Mouse (Mus musculus) liver, embryonic 14.5 days (tissue): ENCODE results near the gene Man2a1. TPM values are rescaled to one million over a fixed set of nuclear protein-coding genes. Genes with fewer than 3 reads are reported as not detected.
"Not testable (repeated sequence)": the region's sequence is repeated elsewhere in the genome, so short reads cannot be mapped to it uniquely, and the experiment has no call there.

ENCODE experiments used
- ATAC-seq: fragments of 200-750 bp; cut with Nextera tagmentation; 2 replicates; pipeline ENCODE4 v1.8.0; 2017; ENCODE audit warnings: moderate number of reproducible peaks, mild to moderate bottlenecking, moderate library complexity; ENCODE audit not compliant: insufficient read depth
- DNase-seq, 3 experiments: peaks; one replicate each; pipeline ENCODE4 v3.0.0-alpha.2; 2012 to 2013; ENCODE audit warnings: low read depth in 3 of 3, low spot score in 3 of 3
- H3K27ac ChIP-seq: fragments of 300-500 bp; sonication (generic); 2 replicates; pipeline ENCODE4 v1.5.1; 2014; ENCODE audit warnings: moderate library complexity, mild to moderate bottlenecking, control low read depth, inconsistent platforms
- H3K27me3 ChIP-seq: fragments of 300-500 bp; sonication (generic); 2 replicates; pipeline ENCODE4 v1.6.1; 2014; ENCODE audit warnings: mild to moderate bottlenecking, low read length, moderate library complexity; ENCODE audit not compliant: control insufficient read depth, insufficient read depth
- H3K36me3 ChIP-seq: fragments of 300-500 bp; sonication (generic); replicated peaks from 2 replicates; pipeline ENCODE4 v1.6.1; 2014; ENCODE audit warnings: low read depth; ENCODE audit not compliant: control insufficient read depth, insufficient read depth
- H3K4me1 ChIP-seq, 2 experiments: fragments of 200-500 bp in 1 of 2; fragments of 300-500 bp in 1 of 2; sonication (generic) in 1 of 2; replicated peaks; 2 replicates each; pipeline ENCODE4 v1.6.1; 2012 to 2014; ENCODE audit warnings: antibody characterized with exemption in 1 of 2, inconsistent platforms in 1 of 2, low read length in 1 of 2; ENCODE audit not compliant: control insufficient read depth in 2 of 2, insufficient read depth in 2 of 2
- H3K4me2 ChIP-seq: fragments of 300-500 bp; sonication (generic); 2 replicates; pipeline ENCODE4 v1.6.1; 2014; ENCODE audit warnings: low read depth, mild to moderate bottlenecking, control low read depth, moderate library complexity
- H3K4me3 ChIP-seq, 2 experiments: fragments of 200-500 bp in 1 of 2; fragments of 300-500 bp in 1 of 2; sonication (generic) in 1 of 2; 2 replicates each; pipeline ENCODE4 v1.5.1; 2012 to 2014; ENCODE audit warnings: low read depth in 2 of 2, low read length in 2 of 2, mild to moderate bottlenecking in 2 of 2, control low read depth in 1 of 2, inconsistent platforms in 1 of 2, moderate library complexity in 1 of 2; ENCODE audit not compliant: insufficient read depth in 1 of 2
- H3K9ac ChIP-seq: fragments of 300-500 bp; sonication (generic); replicated peaks from 2 replicates; pipeline ENCODE4 v1.6.1; 2014; ENCODE audit warnings: mild to moderate bottlenecking, control low read depth, moderate library complexity
- H3K9me3 ChIP-seq: fragments of 300-500 bp; sonication (generic); 2 replicates; pipeline ENCODE4 v1.6.1; 2016; ENCODE audit warnings: low read length, mixed read lengths; ENCODE audit not compliant: control insufficient read depth
- CTCF ChIP-seq: IDR thresholded peaks from 2 replicates; pipeline ENCODE4 v1.5.1; 2016; ENCODE audit warnings: antibody characterized with exemption, low read depth, control low read depth
- EP300 ChIP-seq: IDR thresholded peaks from 2 replicates; pipeline ENCODE4 v1.6.1; 2016; ENCODE audit warnings: antibody characterized with exemption, low read depth
- WGBS: fragments of 180-500 bp; shearing (Covaris S2); extraction: QIAGEN DNeasy Blood & Tissue Kit; methylation state at CpG from one replicate; pipeline ENCODE4 v1.1.7; 2014; ENCODE audit not compliant: insufficient replicate concordance; 5-methylcytosine and 5-hydroxymethylcytosine counted together
- polyA plus RNA-seq, 2 experiments: library from polyadenylated mRNA; depleted of rRNA in 1 of 2; stranded (reverse) in 1 of 2; unstranded in 1 of 2; fragments of >200 nt; fragmentation: Nextera tagmentation in 1 of 2; extraction: Ambion mirVana in 1 of 2; gene quantifications; 2 replicates each; pipeline versions ENCODE4 v1.2.1 to v1.2.3; 2012 to 2014

Man2a1 gene
- polyA plus RNA-seq, 2 experiments = 3.2 to 9.1 TPM

DNA sequence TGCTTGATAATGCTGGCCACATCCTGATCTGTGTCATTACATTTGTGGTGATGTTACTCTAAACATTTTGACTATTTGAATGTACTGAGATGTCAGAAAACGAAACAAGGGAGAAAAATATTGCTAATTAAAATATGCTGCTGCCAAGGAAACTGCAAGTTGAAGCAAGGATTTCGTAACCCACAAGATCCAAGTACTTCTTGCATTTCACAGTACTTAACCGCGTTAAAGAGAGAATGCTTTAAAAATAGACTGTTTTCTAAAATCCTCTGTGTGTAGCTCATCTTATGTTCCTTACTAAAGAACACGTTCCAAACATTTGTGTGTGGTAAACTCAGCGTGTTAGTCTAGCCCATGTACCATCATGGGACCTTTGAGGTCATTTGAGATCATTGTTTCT, 153.0 kb downstream of the Man2a1 start:
- no peak for DNase-seq
- no peaks in the 10 kb centered on the region for H3K9me3 ChIP-seq
- no peaks in the 10 kb centered on the region for H3K27me3 ChIP-seq
- no peaks in the 10 kb centered on the region for H3K4me1 ChIP-seq
- 58% methylated on average over 6 of the region's 6 CpGs for WGBS
- no peak overlapping the region for H3K27ac ChIP-seq
- no peak overlapping the region for H3K4me3 ChIP-seq
- H3K9ac ChIP-seq = no peak overlapping the region
- TF ChIP-seq CTCF (no peak), EP300 (no peak)
- H3K4me2 ChIP-seq = no peak overlapping the region
- no peak for ATAC-seq
- no peaks in the 10 kb centered on the region for H3K36me3 ChIP-seq

DNA sequence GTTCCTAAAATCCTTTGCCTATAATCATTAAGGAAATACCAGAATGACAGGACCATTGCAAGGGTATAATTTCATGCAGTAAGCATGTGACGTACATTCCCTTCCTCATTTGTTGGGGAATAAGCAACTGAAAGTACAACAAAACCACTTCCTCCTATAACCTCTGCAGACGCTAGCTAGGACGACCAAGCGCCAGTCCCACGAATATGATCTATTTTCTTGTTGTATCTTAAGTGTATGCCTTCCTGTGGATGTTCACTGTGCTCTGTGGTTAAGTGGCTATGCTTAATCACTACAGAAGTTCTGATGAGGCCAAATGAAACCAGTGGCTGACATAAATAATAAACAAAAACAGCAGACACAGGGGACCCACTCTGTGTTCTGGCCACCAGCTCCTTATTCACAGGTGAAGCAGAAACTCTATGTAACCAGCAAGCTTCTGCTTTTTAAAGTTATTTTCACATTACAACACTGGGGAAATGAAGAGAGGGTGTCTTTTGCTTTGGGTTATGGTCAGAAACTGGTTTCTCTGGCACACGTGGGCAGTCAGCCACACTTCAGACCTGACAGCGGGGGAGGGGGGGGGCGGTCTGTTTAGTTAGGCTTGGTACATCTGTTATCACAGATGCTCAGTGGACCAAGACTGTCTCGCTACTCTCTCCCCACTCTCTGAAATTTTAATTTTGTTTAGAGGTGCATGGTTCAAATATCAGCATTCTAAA, 153.8 kb downstream of the Man2a1 start:
- Histone ChIP-seq H3K9ac (no peak overlapping the region), H3K36me3 (no peaks in the 10 kb centered on the region), H3K4me1 (no peaks in the 10 kb centered on the region), H3K27ac (no peak overlapping the region), H3K4me2 (no peak overlapping the region), H3K9me3 (no peaks in the 10 kb centered on the region), H3K4me3 (no peak overlapping the region), H3K27me3 (no peaks in the 10 kb centered on the region)
- TF ChIP-seq EP300 (no peak), CTCF (no peak)
- DNase-seq = peak in 1 of 3 experiments; percentile 13
- ATAC-seq = peak; percentile 26; the same call in 1 of the 2 replicates
- 26% methylated on average over 9 of the region's 9 CpGs for WGBS

DNA sequence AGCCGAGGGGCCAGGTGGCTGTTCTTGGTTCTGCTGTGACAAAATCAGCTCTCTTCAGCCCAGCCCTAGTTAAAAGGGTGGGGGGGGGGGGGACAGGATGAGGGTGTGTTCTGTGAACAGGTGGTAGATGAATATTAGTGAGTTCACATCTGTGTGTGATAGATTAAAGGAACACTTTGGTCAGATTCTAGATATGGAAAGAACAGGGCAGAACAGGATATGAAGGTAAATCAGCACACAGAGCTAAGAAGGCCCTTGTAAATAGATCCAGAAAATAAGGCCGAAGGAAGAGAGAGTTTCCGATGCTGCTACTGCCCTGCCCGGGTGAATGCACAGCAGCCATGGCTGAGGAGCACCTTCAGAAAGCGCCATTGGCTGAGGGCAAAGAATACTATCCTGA, 154.7 kb downstream of the Man2a1 start:
- no peaks in the 10 kb centered on the region for H3K27me3 ChIP-seq
- no peak for DNase-seq
- 56% methylated on average over 5 of the region's 5 CpGs for WGBS
- no peak overlapping the region for H3K27ac ChIP-seq
- TF ChIP-seq EP300 (no peak), CTCF (no peak)
- no peaks in the 10 kb centered on the region for H3K36me3 ChIP-seq
- H3K4me2 ChIP-seq = no peak overlapping the region
- H3K9ac ChIP-seq = no peak overlapping the region
- no peaks in the 10 kb centered on the region for H3K9me3 ChIP-seq
- ATAC-seq = no peak
- H3K4me3 ChIP-seq = no peak overlapping the region
- H3K4me1 ChIP-seq = no peaks in the 10 kb centered on the region

DNA sequence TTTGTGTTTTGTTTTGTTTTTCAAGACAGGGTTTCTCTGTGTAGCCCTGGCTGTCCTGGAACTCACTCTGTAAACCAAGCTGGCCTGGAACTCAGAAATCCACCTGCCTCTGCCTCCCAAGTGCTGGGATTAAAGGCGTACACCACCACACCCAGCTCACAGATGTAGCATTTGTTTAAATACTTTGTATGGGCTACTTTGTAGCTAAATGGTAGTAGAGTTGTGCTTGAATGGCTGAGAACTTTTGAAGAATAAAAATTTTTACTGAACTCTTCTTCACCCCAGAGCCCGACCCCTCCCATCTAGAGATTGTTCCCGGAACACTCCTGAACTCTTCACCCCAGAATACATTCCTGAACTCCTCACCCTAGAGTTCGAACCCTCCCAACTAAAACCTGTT, 162.1 kb downstream of the Man2a1 start:
- WGBS = 45% methylated on average over 4 of the region's 4 CpGs

DNA sequence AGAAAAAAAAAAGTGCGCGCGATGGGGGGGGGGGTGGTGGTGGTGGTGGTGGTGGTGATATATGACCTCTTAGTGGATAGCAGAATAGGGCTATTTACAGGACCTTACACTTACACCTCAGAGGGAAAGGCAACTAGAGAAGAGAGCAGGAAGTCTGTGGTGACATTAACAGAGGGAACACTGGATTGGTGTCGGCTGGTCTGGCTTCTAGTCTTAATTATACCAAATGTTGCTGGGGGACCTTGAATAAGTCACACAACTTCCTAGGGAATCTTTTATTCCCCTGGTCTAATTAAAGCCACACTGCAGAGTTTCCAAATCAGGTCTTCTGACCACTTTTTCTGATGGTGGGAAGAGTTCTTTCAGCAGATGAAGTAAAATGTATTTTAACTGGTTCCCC, 163.0 kb downstream of the Man2a1 start:
- ATAC-seq (no peak), DNase-seq (no peak)
- Histone ChIP-seq H3K27me3 (no peaks in the 10 kb centered on the region), H3K9ac (no peak overlapping the region), H3K27ac (no peak overlapping the region), H3K4me1 (no peaks in the 10 kb centered on the region), H3K9me3 (no peaks in the 10 kb centered on the region), H3K4me3 (no peak overlapping the region), H3K4me2 (no peak overlapping the region), H3K36me3 (no peaks in the 10 kb centered on the region)
- no peak for TF ChIP-seq EP300
- no peak for TF ChIP-seq CTCF
- WGBS = 80% methylated on average over 4 of the region's 4 CpGs

More for the DNA sequence above, 162.1 kb downstream of the Man2a1 start:
- H3K36me3 ChIP-seq, H3K4me2 ChIP-seq, DNase-seq, ATAC-seq, H3K9ac ChIP-seq, H3K27me3 ChIP-seq, H3K4me3 ChIP-seq, H3K9me3 ChIP-seq, H3K4me1 ChIP-seq, H3K27ac ChIP-seq: not testable (repeated sequence)
